Mouse (Mus musculus) embryonic fibroblast, embryonic 13.5 days (primary cell): ENCODE measurements around the gene Cdh11.
A peak's percentile ranks its signal among the peaks of the same experiment; 100 is the strongest.

ENCODE experiments used
- CTCF ChIP-seq: IDR thresholded peaks from 2 replicates; pipeline ENCODE4 v1.5.1; 2011; ENCODE audit warnings: mild to moderate bottlenecking, control low read depth, low read length, moderate library complexity, borderline replicate concordance; ENCODE audit not compliant: insufficient read depth
- POLR2A ChIP-seq: IDR thresholded peaks from 2 replicates; pipeline ENCODE4 v1.6.1; 2011; ENCODE audit warnings: low read depth, mild to moderate bottlenecking, control low read depth, low read length, moderate library complexity

DNA sequence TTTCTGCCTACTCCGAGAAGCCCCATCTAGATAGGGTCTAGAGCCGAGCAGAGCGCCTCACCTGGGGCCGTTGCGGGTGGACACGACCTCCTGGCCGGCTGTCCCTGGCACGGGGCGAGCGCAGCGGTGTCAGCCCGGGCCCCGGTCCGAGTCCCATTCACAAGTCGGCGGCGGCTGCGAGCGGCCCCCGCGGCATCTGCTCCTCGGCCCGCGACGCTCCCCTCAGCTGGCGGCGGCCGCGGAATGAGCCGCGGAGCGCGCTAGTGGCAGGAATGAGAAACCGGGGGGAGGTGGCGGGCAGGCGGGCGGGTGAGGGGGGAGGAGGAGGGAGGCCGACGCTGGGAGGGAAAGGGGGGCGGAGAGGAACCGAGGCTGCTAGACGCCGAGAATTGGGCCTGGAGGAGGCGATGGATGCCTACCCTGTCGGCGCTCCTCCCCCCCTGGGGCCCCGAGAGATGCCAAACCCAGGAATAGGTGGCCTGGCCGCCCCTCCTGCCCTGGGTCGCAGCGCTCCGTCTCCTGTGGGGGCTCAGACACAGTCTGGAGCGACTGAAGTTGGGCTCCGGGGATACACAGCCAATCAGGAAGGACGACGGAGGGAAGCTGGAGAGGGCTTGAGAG is 497 bp downstream of the Cdh11 start:
- TF ChIP-seq CTCF = no peak
- peak; percentile 55 for TF ChIP-seq POLR2A
